Mouse (Mus musculus) left cerebral cortex, postnatal 10 days (tissue): Measurements from ENCODE around the gene Os9. TPM values are rescaled to one million over a fixed set of nuclear protein-coding genes. Genes with fewer than 3 reads are reported as not detected.
A peak's percentile ranks its signal among the peaks of the same experiment; 100 is the strongest.
"Not testable (repeated sequence)": the region's sequence is repeated elsewhere in the genome, so short reads cannot be mapped to it uniquely, and the experiment has no call there.

Source experiments
- DNase-seq, 2 experiments: peaks; one replicate each; pipeline ENCODE4 v3.0.0; 2021 to 2022; ENCODE audit warnings: low spot score in 2 of 2, mixed read lengths in 1 of 2; ENCODE audit errors: extremely low spot score in 1 of 2
- intact Hi-C: fragments of 180-260 bp; cut with DNase I; formaldehyde crosslinking; loops from one replicate; pipeline ENCODE4 v1.15.1; 2025
- total RNA-seq, 2 experiments: library from RNA; stranded (reverse); gene quantifications; 2 replicates each; pipeline ENCODE4 v1.2.3; 2021

Gene Os9
- total RNA-seq, 2 experiments from 2014 or later = 103 to 107 TPM

DNA sequence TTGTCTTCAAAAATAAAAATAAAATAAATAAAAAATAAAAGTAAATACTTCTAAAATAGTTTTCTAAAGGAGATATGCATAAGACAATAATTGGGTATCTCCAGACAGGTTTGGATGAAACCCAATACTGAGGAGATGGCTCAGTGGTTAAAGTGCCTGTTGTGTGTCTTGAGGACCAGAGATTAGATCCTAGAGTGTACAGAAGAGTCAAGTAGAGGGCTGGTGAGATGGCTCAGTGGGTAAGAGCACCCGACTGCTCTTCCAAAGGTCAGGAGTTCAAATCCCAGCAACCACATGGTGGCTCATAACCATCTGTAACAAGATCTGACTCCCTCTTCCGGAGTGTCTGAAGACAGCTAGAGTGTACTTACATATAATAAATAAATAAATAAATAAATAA lies 48.0 kb downstream of the Os9 start:
- intact Hi-C loops, DNase-seq: not testable (repeated sequence)

GRCm38 (mm10) chr10:127072270-127072669 lies 48.7 kb downstream of the Os9 start:
- DNase-seq, intact Hi-C loops: not testable (repeated sequence)

GRCm38 (mm10) chr10:127071203-127071602 lies 49.7 kb downstream of the Os9 start:
- DNase-seq = no peak
- intact Hi-C loops = no loop called here

GRCm38 (mm10) chr10:127070190-127071121 lies 50.5 kb downstream of the Os9 start, which contains the start of gene Tspan31:
Gene Tspan31, minus strand, starts transcription at chr10:127070264.
- peak; percentile 92 to 96 for DNase-seq
- intact Hi-C loops = no loop called here

- intact Hi-C loops = no loop called here
- no peak for DNase-seq
These were observed 51.4 kb downstream of the Os9 start for GRCm38 (mm10) chr10:127069281-127070189.

DNA sequence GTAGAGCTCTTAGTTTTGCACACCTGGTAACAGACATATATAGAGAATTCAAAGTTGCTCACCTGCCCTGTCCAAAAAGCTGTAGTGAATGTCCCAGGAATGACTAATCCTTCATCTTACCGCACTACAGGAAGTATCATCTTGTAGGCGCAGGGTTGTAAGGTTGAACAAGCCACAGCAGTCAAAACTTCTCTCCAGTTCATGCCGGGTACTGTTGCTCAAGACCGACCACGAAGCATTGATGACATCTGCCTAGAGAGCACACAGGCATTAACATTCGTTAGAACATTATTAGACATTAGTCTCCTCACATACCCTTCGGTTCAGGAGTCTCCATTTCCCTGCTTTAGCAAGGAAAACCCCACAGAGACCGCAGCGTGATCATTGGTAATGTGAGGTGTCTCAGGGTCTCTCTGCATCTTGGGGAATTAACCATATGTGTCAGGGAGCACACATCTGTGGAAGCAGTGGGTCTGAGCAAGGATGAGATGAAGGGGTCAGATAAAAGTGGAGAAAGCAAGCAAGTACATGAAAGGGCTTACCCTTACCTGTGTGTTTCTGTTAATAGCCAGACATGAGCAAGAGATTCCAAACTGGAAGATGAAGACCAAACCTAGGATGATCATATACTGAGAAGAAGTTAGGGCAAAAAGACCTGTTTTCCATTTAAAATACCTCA lies 52.4 kb downstream of the Os9 start:
- DNase-seq = no peak
- intact Hi-C loops = no loop called here

GRCm38 (mm10) chr10:127066519-127067018 lies 54.4 kb downstream of the Os9 start:
- peak in 1 of 2 experiments; percentile 15 for DNase-seq
- intact Hi-C loops = no loop called here

- DNase-seq = peak in 1 of 2 experiments; percentile 29
- intact Hi-C loops = no loop called here
These were observed 55.0 kb downstream of the Os9 start for GRCm38 (mm10) chr10:127065981-127066380.

DNA sequence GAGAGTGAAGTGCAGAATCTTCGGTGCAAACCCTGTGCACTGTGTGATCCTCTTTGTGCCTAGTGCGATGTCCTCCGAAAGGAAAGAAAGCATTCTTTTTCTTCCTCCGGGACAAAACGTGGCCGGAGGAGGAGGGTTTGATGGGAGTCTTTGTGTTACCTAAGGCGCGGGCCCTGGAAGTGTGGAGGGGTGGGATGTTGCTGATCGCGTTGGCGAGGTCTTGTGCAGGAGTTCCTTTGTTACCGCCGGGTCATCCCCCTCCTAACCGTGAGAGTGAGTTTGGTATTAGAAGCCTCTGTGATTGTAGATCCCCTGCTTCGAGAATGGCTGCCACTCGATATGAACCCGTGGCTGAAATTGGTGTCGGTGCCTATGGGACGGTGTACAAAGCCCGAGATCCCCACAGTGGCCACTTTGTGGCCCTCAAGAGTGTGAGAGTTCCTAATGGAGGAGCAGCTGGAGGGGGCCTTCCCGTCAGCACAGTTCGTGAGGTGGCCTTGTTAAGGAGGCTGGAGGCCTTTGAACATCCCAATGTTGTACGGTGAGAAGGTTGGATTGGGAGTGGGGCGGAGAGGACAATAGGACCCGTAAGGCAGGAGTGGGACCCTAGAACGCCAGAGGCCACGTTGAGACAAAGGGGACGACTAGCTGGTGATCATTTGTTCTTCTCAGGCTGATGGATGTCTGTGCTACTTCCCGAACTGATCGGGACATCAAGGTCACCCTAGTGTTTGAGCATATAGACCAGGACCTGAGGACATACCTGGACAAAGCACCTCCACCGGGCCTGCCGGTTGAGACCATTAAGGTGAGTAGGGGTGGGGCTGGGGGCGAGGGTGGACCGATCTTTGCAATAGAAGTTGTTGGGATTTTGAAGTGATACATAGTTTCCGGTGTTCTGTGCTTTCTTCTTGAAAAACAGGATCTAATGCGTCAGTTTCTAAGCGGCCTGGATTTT lies 56.7 kb downstream of the Os9 start:
- peak in 1 of 2 experiments; percentile 47 for DNase-seq
- intact Hi-C loops = no loop called here

DNA sequence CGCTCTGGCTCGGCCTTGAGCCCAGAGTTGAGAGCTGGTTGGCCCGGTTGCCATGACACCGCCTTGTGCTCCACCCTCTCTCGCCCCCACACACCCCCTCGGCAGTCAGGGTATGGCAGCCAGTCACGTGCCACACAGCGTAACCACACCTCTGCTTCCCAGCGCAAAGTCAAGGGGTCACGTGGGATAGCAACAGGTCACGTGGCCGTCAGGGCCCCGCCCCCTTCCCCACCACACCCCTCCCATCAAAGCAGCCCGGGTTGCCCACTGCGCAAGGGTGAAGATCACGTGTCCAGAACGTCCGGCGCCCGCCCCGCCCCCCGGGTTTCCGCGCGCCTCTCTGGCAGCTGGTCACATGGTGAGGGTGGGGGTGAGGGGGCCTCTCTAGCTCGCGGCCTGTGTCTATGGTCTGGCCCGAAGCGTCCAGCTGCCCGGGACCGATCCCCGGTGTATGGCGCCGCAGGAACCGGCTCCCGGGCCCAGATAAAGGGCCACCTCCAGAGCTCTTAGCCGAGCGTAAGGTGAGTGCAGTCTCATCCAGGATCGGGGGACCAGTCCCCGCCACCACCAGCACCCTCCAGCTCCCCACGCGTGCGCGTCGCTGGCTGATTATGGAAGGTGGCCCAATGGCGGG lies 57.6 kb downstream of the Os9 start, which contains the start of gene Cdk4:
Gene Cdk4, plus strand, starts transcription at position 296 of the 634 bp plus-strand sequence.
- DNase-seq = peak; percentile 98 to 99
- intact Hi-C loops = no loop called here

- intact Hi-C loops = no loop called here
- no peak for DNase-seq
These were observed 58.4 kb downstream of the Os9 start for GRCm38 (mm10) chr10:127062503-127062902.

- DNase-seq, intact Hi-C loops: not testable (repeated sequence)
These were observed 58.8 kb downstream of the Os9 start for GRCm38 (mm10) chr10:127062101-127062500.

DNA sequence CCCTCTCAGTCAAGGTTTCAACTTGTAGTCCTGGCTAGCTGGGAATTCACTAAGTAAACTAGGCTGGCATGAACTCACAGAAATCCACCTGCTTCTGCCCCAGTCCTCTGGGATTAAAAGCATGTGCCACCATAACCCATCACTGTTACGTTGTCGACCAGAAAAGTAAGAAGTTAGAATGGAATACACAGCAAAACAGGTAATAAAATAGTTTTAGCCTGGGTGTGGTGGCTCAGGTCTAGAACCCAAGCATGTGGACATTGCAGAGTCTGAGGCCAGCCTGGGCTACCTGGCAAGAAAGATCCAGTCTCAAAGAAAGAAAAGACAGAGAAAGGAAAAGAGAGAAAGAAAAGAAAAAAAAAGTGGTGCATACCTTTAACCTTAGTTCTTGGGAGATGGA lies 59.4 kb downstream of the Os9 start:
- DNase-seq = no peak
- intact Hi-C loops = no loop called here

- intact Hi-C loops = no loop called here
These were observed 59.8 kb downstream of the Os9 start for GRCm38 (mm10) chr10:127061085-127061484.

GRCm38 (mm10) chr10:127059968-127060916 lies 60.7 kb downstream of the Os9 start, which contains the start of gene March9:
Gene March9, minus strand, starts transcription at chr10:127060184.
- DNase-seq = peak; percentile 71 to 86
- intact Hi-C loops = no loop called here

More at GRCm38 (mm10) chr10:127061085-127061484, 59.8 kb downstream of the Os9 start:
- peak in 1 of 2 experiments; percentile 18 for DNase-seq
